ENCODE assay signal across 27 mouse cellular contexts in genomic region chr2:11181510-11181909, GRCm38 (mm10). TPM values are rescaled to one million over a fixed set of nuclear protein-coding genes. Genes with fewer than 3 reads are reported as not detected.
DNase-seq lines count a peak whose midpoint lies in the region; ATAC-seq and TF ChIP-seq lines count a peak whose summit lies in the region.
"Had no signal": no experiment of that assay in that cellular context is flagged by ENCODE, and none has a peak within 500 bp of the region (broad histone marks: within the 10 kb centered on the region; RNA-seq: fewer than 3 reads in every experiment).

No protein-coding gene starts in this region.

- H3K36me3 ChIP-seq in kidney, embryonic 16.5 days (ENCODE audit: insufficient read depth, low read length) = no peaks in the 10 kb centered on the region
- H3K36me3 ChIP-seq: embryonic facial prominence, embryonic 13.5 days; forebrain, embryonic 10.5 days; forebrain, embryonic 15.5 days; heart, embryonic 13.5 days; liver, embryonic 12.5 days; midbrain, embryonic 10.5 days; midbrain, embryonic 15.5 days had no signal

- no peaks in the 10 kb centered on the region for H3K27me3 ChIP-seq in kidney, embryonic 16.5 days (ENCODE audit: insufficient read depth, low read length)
- H3K27me3 ChIP-seq: embryonic facial prominence, embryonic 13.5 days; forebrain, embryonic 15.5 days; heart, embryonic 13.5 days; liver, embryonic 12.5 days; midbrain, embryonic 15.5 days had no signal

- no peaks in the 10 kb centered on the region for H3K9me3 ChIP-seq in kidney, embryonic 16.5 days (ENCODE audit: low read length)
- H3K9me3 ChIP-seq: embryonic facial prominence, embryonic 13.5 days; forebrain, embryonic 10.5 days; forebrain, embryonic 15.5 days; heart, embryonic 13.5 days; liver, embryonic 12.5 days; midbrain, embryonic 10.5 days; midbrain, embryonic 15.5 days had no signal

- WGBS in kidney, embryonic 16.5 days = 42% methylated on average over 4 of the region's 4 CpGs

- H3K9ac ChIP-seq in kidney, embryonic 16.5 days (replicated peaks; ENCODE audit: low read length) = no peak overlapping the region
- H3K9ac ChIP-seq: embryonic facial prominence, embryonic 13.5 days; forebrain, embryonic 15.5 days; heart, embryonic 13.5 days; hindbrain, embryonic 14.5 days; liver, embryonic 12.5 days; liver, postnatal 0 days; midbrain, embryonic 15.5 days had no signal

- H3K4me3 ChIP-seq in gastrocnemius, adult 2 months = no peak overlapping the region
- H3K4me3 ChIP-seq in kidney, embryonic 16.5 days (ENCODE audit: low read length) = no peak overlapping the region
- H3K4me3 ChIP-seq: embryonic facial prominence, embryonic 13.5 days; forebrain, embryonic 10.5 days; forebrain, embryonic 15.5 days; heart, embryonic 13.5 days; liver, embryonic 12.5 days; midbrain, embryonic 10.5 days; midbrain, embryonic 15.5 days had no signal

- ATAC-seq in kidney, embryonic 16.5 days (ENCODE audit: low FRiP score, low TSS enrichment) = peak; percentile 54; the same call in 1 of the 2 replicates
- peak; percentile 77 for ATAC-seq in CD4-positive, CD25-positive, alpha-beta regulatory T cell, adult 4 months
- ATAC-seq: forebrain, embryonic 15.5 days; liver, embryonic 12.5 days; liver, postnatal 0 days; midbrain, embryonic 15.5 days had no signal

- no peak overlapping the region for H3K4me2 ChIP-seq in kidney, embryonic 16.5 days (replicated peaks; ENCODE audit: low read depth, low read length)
- H3K4me2 ChIP-seq: embryonic facial prominence, embryonic 13.5 days; forebrain, embryonic 15.5 days; heart, embryonic 13.5 days; hindbrain, embryonic 14.5 days; liver, embryonic 12.5 days; midbrain, embryonic 15.5 days had no signal

- intact Hi-C loops in gastrocnemius, adult 2 months (cut with DNase I) = no loop called here
- intact Hi-C loops in gastrocnemius, postnatal 36 days (cut with DNase I) = no loop called here

- H3K27ac ChIP-seq in gastrocnemius, adult 2 months = peak overlapping the region; percentile 80
- no peak overlapping the region for H3K27ac ChIP-seq in kidney, embryonic 16.5 days (ENCODE audit: low read length)
- H3K27ac ChIP-seq: embryonic facial prominence, embryonic 13.5 days; forebrain, embryonic 10.5 days; forebrain, embryonic 15.5 days; heart, embryonic 13.5 days; hindbrain, embryonic 14.5 days; liver, embryonic 12.5 days; macrophage; midbrain, embryonic 10.5 days; midbrain, embryonic 15.5 days had no signal

- DNase-seq in gastrocnemius, adult 2 months = peak; percentile 59
- DNase-seq in gastrocnemius, postnatal 36 days = no peak
- DNase-seq in kidney, postnatal 36 days = no peak
- DNase-seq in naive thymus-derived CD4-positive, alpha-beta T cell, adult 2 months (ENCODE audit: low read depth) = peak; percentile 75
- no peak for DNase-seq in adrenal gland, adult 8-10 months
- no peak for DNase-seq in cerebellum, adult 8-10 months
- DNase-seq: adrenal gland, postnatal 10 days; cerebellum, adult 11 months; cerebellum, postnatal 10 days; gastrocnemius, postnatal 10 days; heart, postnatal 10 days; kidney, adult 2 months; layer of hippocampus, postnatal 36 days; left cerebral cortex, postnatal 4 days; liver, postnatal 0 days; right cerebral cortex, adult 18-20 months had no signal

- TF ChIP-seq CTCF in gastrocnemius, adult 2 months (IDR thresholded peaks at IDR 0.05) = no peak

- no peaks in the 10 kb centered on the region for H3K4me1 ChIP-seq in kidney, embryonic 16.5 days (ENCODE audit: insufficient read depth, low read length)
- H3K4me1 ChIP-seq: embryonic facial prominence, embryonic 13.5 days; forebrain, embryonic 10.5 days; forebrain, embryonic 15.5 days; heart, embryonic 13.5 days; liver, embryonic 12.5 days; midbrain, embryonic 10.5 days; midbrain, embryonic 15.5 days had no signal

RNA-seq across cellular contexts. Expression of gene Prkcq, which starts 9.6 kb away (rescaled TPM):
- 10 to 100 TPM; 75.5 to 85.1 TPM for total RNA-seq in gastrocnemius, adult 2 months (2021)
- total RNA-seq in gastrocnemius, postnatal 36 days (2021) = 10 to 100 TPM; 45.6 to 65.2 TPM
- polyA plus RNA-seq in kidney, embryonic 16.5 days (2015; fragmentation: Nextera tagmentation; extraction: Ambion mirVana) = 5.0 and 5.5 TPM in 2 replicates
- polyA plus RNA-seq in CD4-positive, CD25-positive, alpha-beta regulatory T cell, adult 4 months (2017; shearing (Covaris generic)) = 100 to 1,000 TPM; 134 to 151 TPM
- 1 to 10 TPM; 1.3 to 2.8 (median 2.3) TPM for total RNA-seq in adrenal gland, adult 8-10 months (2022)

Comparison
In these comparisons a context has a peak if more than half of its experiments do, and no peak if none do; other contexts are left out.
1. DNase-seq: peak in gastrocnemius, adult 2 months (single experiment) and naive thymus-derived CD4-positive, alpha-beta T cell, adult 2 months (single experiment); none in gastrocnemius, postnatal 36 days (0 of 2), kidney, postnatal 36 days (0 of 2), adrenal gland, adult 8-10 months (single experiment) and cerebellum, adult 8-10 months (single experiment).
2. RNA of gene Prkcq, which starts 9.6 kb away (total RNA-seq): 75.5 to 85.1 TPM in gastrocnemius, adult 2 months and 45.6 to 65.2 TPM in gastrocnemius, postnatal 36 days; 1.3 to 2.8 TPM in adrenal gland, adult 8-10 months; every median in the first group is over 10 times any median in the second.